Mouse (Mus musculus): ENCODE results near the gene Fbxl15. TPM values are rescaled to one million over a fixed set of nuclear protein-coding genes. Genes with fewer than 3 reads are reported as not detected.

Fbxl15 gene
- polyA plus RNA-seq, 1 experiment: 1.1 TPM

DNA sequence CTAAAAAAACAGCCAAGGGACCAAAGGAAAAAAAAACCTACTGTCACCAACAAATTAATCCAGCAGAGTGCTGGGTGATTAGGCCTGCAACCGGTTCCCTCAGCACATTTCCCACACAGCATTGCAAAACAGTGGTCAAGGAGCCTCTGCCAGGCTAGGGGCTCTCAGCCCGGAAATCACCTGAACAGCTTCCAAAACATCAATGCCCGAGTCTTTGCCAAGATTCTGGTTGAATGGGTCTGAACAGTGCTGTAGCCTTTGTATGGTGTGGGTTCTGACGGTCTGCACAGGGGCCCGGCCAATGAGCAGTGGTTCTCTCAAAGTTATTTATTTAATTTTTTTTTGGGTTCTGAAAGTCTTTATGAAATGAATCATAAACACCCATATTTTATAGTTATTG is 47.5 kb downstream of the Fbxl15 start:
- Histone ChIP-seq H3K27me3 (ENCODE audit: control insufficient read depth, insufficient read depth, low read length, poor library complexity, severe bottlenecking) (no peaks in the 10 kb centered on the region), H3K36me3 (ENCODE audit: control insufficient read depth, insufficient read depth, low read length, poor library complexity, severe bottlenecking) (peaks cover 20% of the 10 kb centered on the region), H3K27ac (ENCODE audit: insufficient read depth, low read length) (no peak overlapping the region), H3K9me3 (replicated peaks; ENCODE audit: control insufficient read depth, insufficient read depth, low read length, poor library complexity, severe bottlenecking) (no peaks in the 10 kb centered on the region), H3K4me3 (ENCODE audit: low read depth, low read length) (no peak overlapping the region), H3K4me1 (ENCODE audit: control insufficient read depth, insufficient read depth, low read length) (peaks cover 3% of the 10 kb centered on the region), H3K9ac (ENCODE audit: low read depth, poor library complexity, severe bottlenecking) (no peak overlapping the region)
- TF ChIP-seq POLR2A (IDR thresholded peaks at IDR 0.05; ENCODE audit: insufficient read depth, low read length) (no peak), CTCF (IDR thresholded peaks at IDR 0.05; ENCODE audit: low read depth, low read length) (no peak), EP300 (IDR thresholded peaks at IDR 0.05; ENCODE audit: insufficient read depth, low read depth, low read length) (no peak)

DNA sequence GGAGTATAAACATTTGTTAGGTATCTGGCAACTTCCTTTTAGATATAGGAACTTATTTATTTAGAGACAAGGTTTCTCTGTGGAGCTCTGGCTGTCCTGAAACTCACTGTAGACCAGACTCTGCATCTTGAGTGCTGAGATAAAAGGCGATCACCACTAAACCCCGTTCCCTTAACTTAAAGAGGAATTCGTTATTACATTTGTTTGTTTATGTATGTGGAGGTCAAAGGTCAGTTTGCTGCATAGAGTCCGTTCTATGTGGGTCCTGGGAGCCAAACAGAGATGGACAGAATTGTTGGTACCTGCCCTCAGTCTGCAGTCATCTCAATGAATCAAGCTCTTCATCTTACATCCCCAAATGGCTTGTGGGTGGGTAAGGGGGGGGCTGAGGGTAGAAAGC is 47.9 kb downstream of the Fbxl15 start:
- H3K36me3 ChIP-seq (ENCODE audit: control insufficient read depth, insufficient read depth, low read length, poor library complexity, severe bottlenecking): peaks cover 18% of the 10 kb centered on the region
- no peak overlapping the region for H3K4me3 ChIP-seq (ENCODE audit: low read depth, low read length)
- H3K4me1 ChIP-seq (ENCODE audit: control insufficient read depth, insufficient read depth, low read length): peaks cover 3% of the 10 kb centered on the region
- no peak overlapping the region for H3K9ac ChIP-seq (ENCODE audit: low read depth, poor library complexity, severe bottlenecking)
- no peaks in the 10 kb centered on the region for H3K9me3 ChIP-seq (replicated peaks; ENCODE audit: control insufficient read depth, insufficient read depth, low read length, poor library complexity, severe bottlenecking)
- TF ChIP-seq CTCF (IDR thresholded peaks at IDR 0.05; ENCODE audit: low read depth, low read length) (no peak), EP300 (IDR thresholded peaks at IDR 0.05; ENCODE audit: insufficient read depth, low read depth, low read length) (no peak), POLR2A (IDR thresholded peaks at IDR 0.05; ENCODE audit: insufficient read depth, low read length) (no peak)
- H3K27me3 ChIP-seq (ENCODE audit: control insufficient read depth, insufficient read depth, low read length, poor library complexity, severe bottlenecking): no peaks in the 10 kb centered on the region
- H3K27ac ChIP-seq (ENCODE audit: insufficient read depth, low read length): no peak overlapping the region

Other genes with a start within 250 kb of the Fbxl15 start
- not detected in 2 replicates for gene Elovl3, start 196.3 kb upstream of the Fbxl15 start, polyA plus RNA-seq (2011; ENCODE audit: insufficient read depth, insufficient read length, low read depth, missing spikeins)
- not detected in 2 replicates for gene Pitx3, start 179.9 kb upstream of the Fbxl15 start, polyA plus RNA-seq (2011; ENCODE audit: insufficient read depth, insufficient read length, low read depth, missing spikeins)
- gene Gbf1, start 175.7 kb upstream of the Fbxl15 start, polyA plus RNA-seq (2011; ENCODE audit: insufficient read depth, insufficient read length, low read depth, missing spikeins): 51.5 and 58.5 TPM in 2 replicates
- gene Nfkb2, start 23.9 kb upstream of the Fbxl15 start, polyA plus RNA-seq (2011; ENCODE audit: insufficient read depth, insufficient read length, low read depth, missing spikeins): 17.7 and 20.4 TPM in 2 replicates
- gene Psd, start 1.0 kb upstream of the Fbxl15 start, polyA plus RNA-seq (2011; ENCODE audit: insufficient read depth, insufficient read length, low read depth, missing spikeins): 1.4 and 2.0 TPM in 2 replicates
- 65.5 and 78.3 TPM in 2 replicates for gene Cuedc2, start 10.5 kb downstream of the Fbxl15 start, polyA plus RNA-seq (2011; ENCODE audit: insufficient read depth, insufficient read length, low read depth, missing spikeins)
- 47.5 and 51.2 TPM in 2 replicates for gene Mfsd13a, start 12.9 kb downstream of the Fbxl15 start, polyA plus RNA-seq (2011; ENCODE audit: insufficient read depth, insufficient read length, low read depth, missing spikeins)
- 0.43 TPM in 1 of 2 replicates, not detected in the other for gene 2310034G01Rik, start 22.1 kb downstream of the Fbxl15 start, polyA plus RNA-seq (2011; ENCODE audit: insufficient read depth, insufficient read length, low read depth, missing spikeins)
- 75.3 and 92.8 TPM in 2 replicates for gene Actr1a, start 67.6 kb downstream of the Fbxl15 start, polyA plus RNA-seq (2011; ENCODE audit: insufficient read depth, insufficient read length, low read depth, missing spikeins)
- 16.0 and 16.7 TPM in 2 replicates for gene Sufu, start 68.7 kb downstream of the Fbxl15 start, polyA plus RNA-seq (2011; ENCODE audit: insufficient read depth, insufficient read length, low read depth, missing spikeins)
- gene Trim8, start 173.5 kb downstream of the Fbxl15 start, polyA plus RNA-seq (2011; ENCODE audit: insufficient read depth, insufficient read length, low read depth, missing spikeins): 14.2 and 16.3 TPM in 2 replicates
- gene Arl3, start 245.0 kb downstream of the Fbxl15 start, polyA plus RNA-seq (2011; ENCODE audit: insufficient read depth, insufficient read length, low read depth, missing spikeins): 91.4 and 95.8 TPM in 2 replicates
- gene Sfxn2, start 245.2 kb downstream of the Fbxl15 start, polyA plus RNA-seq (2011; ENCODE audit: insufficient read depth, insufficient read length, low read depth, missing spikeins): 6.0 and 7.3 TPM in 2 replicates

All from ES-Bruce4 (cell line).